Mouse (Mus musculus) CD4-positive naive resting alpha-beta T cell, adult 76 days (primary cell): ENCODE data around the gene Gabarapl2. TPM values are rescaled to one million over a fixed set of nuclear protein-coding genes. Genes with fewer than 3 reads are reported as not detected.

ENCODE experiments used
- total RNA-seq: library from RNA; stranded (reverse); gene quantifications from one replicate; pipeline ENCODE4 v1.2.4, GENCODE M21; 2023

Gene Gabarapl2
- total RNA-seq = 109 TPM

GRCm38 (mm10) chr8:111940171-111941100 lies at the start of gene Gabarapl2:
TSS of gene Gabarapl2 (plus strand) at chr8:111940703.

GRCm38 (mm10) chr8:111909621-111910450 lies 30.7 kb upstream of the Gabarapl2 start, which contains the start of gene Chst5:
TSS of gene Chst5 (minus strand) at chr8:111910447.

GRCm38 (mm10) chr8:111933348-111934076 lies 7.0 kb upstream of the Gabarapl2 start, which contains the start of gene Tmem231:
TSS of gene Tmem231 (minus strand) at chr8:111933881.

GRCm38 (mm10) chr8:111992013-111992702 lies 51.7 kb downstream of the Gabarapl2 start, which contains the start of gene Adat1:
TSS of gene Adat1 (minus strand) at chr8:111992302.

Other genes with a start within 250 kb of the Gabarapl2 start
- gene Ctrb1, start 249.7 kb upstream of the Gabarapl2 start, total RNA-seq = 1.8 TPM
- 0.44 TPM for gene Bcar1, start 196.9 kb upstream of the Gabarapl2 start, total RNA-seq
- 37.8 TPM for gene Cfdp1, start 86.4 kb upstream of the Gabarapl2 start, total RNA-seq
- 2.0 TPM for gene Tmem170, start 64.0 kb upstream of the Gabarapl2 start, total RNA-seq
- gene Chst5, start 30.3 kb upstream of the Gabarapl2 start, total RNA-seq = not detected
- 1.1 TPM for gene Tmem231, start 6.8 kb upstream of the Gabarapl2 start, total RNA-seq
- 3.3 TPM for gene Adat1, start 51.6 kb downstream of the Gabarapl2 start, total RNA-seq
- gene Kars, start 70.6 kb downstream of the Gabarapl2 start, total RNA-seq = 64.5 TPM
- 13.5 TPM for gene Terf2ip, start 70.7 kb downstream of the Gabarapl2 start, total RNA-seq
- not detected for gene Gm6793, start 74.3 kb downstream of the Gabarapl2 start, total RNA-seq